Mouse (Mus musculus) stomach, embryonic 14.5 days (tissue): ENCODE measurements around the gene Tln2. TPM values are rescaled to one million over a fixed set of nuclear protein-coding genes. Genes with fewer than 3 reads are reported as not detected.
"Not testable (repeated sequence)": the region's sequence is repeated elsewhere in the genome, so short reads cannot be mapped to it uniquely, and the experiment has no call there.

Source experiments
- ATAC-seq: fragments of 200-750 bp; cut with Nextera tagmentation; 2 replicates; pipeline ENCODE4 v1.8.0; 2017; ENCODE audit warnings: low read depth, moderate TSS enrichment; ENCODE audit not compliant: insufficient number of reproducible peaks, insufficient read depth, low FRiP score
- H3K27ac ChIP-seq: fragments of 300-500 bp; sonication (generic); 2 replicates; pipeline ENCODE4 v1.5.1; 2014; ENCODE audit warnings: mild to moderate bottlenecking, low read length, moderate library complexity, mixed read lengths
- H3K27me3 ChIP-seq: fragments of 300-500 bp; sonication (generic); 2 replicates; pipeline ENCODE4 v1.6.1; 2014; ENCODE audit warnings: low read length, control low read depth, mixed read lengths; ENCODE audit not compliant: control insufficient read depth, insufficient read depth
- H3K36me3 ChIP-seq: fragments of 300-500 bp; sonication (generic); 2 replicates; pipeline ENCODE4 v1.6.1; 2014; ENCODE audit warnings: mild to moderate bottlenecking, control low read depth, low read length, moderate library complexity, mixed read lengths; ENCODE audit not compliant: control insufficient read depth, insufficient read depth
- H3K4me1 ChIP-seq: fragments of 300-500 bp; sonication (generic); 2 replicates; pipeline ENCODE4 v1.6.1; 2014; ENCODE audit warnings: low read length, control low read depth, mixed read lengths; ENCODE audit not compliant: control insufficient read depth, insufficient read depth
- H3K4me2 ChIP-seq: fragments of 300-500 bp; sonication (generic); replicated peaks from 2 replicates; pipeline ENCODE4 v1.6.1; 2014; ENCODE audit warnings: low read depth, low read length, control low read depth
- H3K4me3 ChIP-seq: fragments of 300-500 bp; sonication (generic); 2 replicates; pipeline ENCODE4 v1.5.1; 2014; ENCODE audit warnings: low read depth, low read length, control low read depth
- H3K9ac ChIP-seq: fragments of 300-500 bp; sonication (generic); replicated peaks from 2 replicates; pipeline ENCODE4 v1.6.1; 2014; ENCODE audit warnings: low read depth, mild to moderate bottlenecking, control low read depth, low read length, moderate library complexity, mixed read lengths
- H3K9me3 ChIP-seq: fragments of 300-500 bp; sonication (generic); 2 replicates; pipeline ENCODE4 v1.6.1; 2016; ENCODE audit warnings: low read depth, low read length, control low read depth; ENCODE audit not compliant: control insufficient read depth
- WGBS: fragments of 180-500 bp; shearing (Covaris S2); extraction: QIAGEN DNeasy Blood & Tissue Kit; methylation state at CpG from one replicate; pipeline ENCODE4 v1.1.7; 2014; 5-methylcytosine and 5-hydroxymethylcytosine counted together
- polyA plus RNA-seq: library from polyadenylated mRNA; unstranded; fragments of >200 nt; fragmentation: Nextera tagmentation; extraction: Ambion mirVana; gene quantifications from 2 replicates; pipeline ENCODE4 v1.2.1, GENCODE M21; 2014

Gene Tln2
- polyA plus RNA-seq, 1 experiment from 2014 or later: 56.1 TPM

DNA sequence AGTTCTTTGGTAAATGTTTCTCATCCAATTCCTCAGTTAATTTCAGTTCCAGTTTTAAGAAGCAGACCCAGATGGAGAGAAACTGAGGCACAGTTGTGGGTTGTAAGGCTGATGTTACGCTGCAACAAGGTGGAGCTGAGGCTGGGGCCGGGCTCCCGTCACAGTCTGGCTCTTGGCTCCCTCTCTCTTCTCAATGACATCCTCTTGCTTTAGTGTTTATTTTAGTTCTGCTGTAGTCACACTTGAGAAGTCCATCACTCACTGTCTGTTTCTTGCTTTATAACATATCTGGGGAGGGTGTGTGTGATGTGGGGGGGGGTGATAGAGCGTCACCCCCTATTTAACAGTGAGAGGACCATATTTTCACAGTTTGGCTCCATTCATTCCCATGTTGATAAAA, 272.0 kb downstream of the Tln2 start:
- WGBS: 53% methylated on average over 4 of the region's 4 CpGs
- H3K27ac ChIP-seq: no peak overlapping the region
- no peak overlapping the region for H3K4me2 ChIP-seq
- no peak overlapping the region for H3K9ac ChIP-seq
- peaks cover 7% of the 10 kb centered on the region; the same call in 1 of the 2 replicates for H3K36me3 ChIP-seq
- no peak for ATAC-seq
- no peaks in the 10 kb centered on the region for H3K27me3 ChIP-seq
- 0 out of 2 replicates have a peak, but pooled peaks cover 8% of the 10 kb centered on the region for H3K4me1 ChIP-seq
- H3K4me3 ChIP-seq: no peak overlapping the region
- no peaks in the 10 kb centered on the region for H3K9me3 ChIP-seq

DNA sequence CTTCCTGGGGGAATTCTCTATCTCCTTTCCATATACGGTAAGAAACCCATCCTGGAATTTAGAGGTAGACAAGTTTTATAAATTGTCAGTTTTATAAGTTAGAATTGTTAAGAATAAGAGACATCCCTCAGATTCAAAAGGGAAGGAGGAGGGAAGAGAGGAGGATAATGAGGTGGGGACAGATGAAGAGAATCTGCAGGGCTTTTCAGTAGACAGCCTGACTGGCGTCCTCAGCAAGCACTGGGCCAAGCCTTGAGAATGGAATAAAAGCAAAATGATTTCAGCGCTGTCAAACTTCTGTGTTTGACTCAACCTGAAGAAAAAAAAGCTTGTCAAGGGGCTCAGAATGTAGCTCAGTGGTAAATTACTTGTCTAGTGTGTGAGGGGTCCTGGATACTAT, 272.7 kb downstream of the Tln2 start:
- Histone ChIP-seq H3K4me2 (no peak overlapping the region), H3K4me1 (0 out of 2 replicates have a peak, but pooled peaks cover 8% of the 10 kb centered on the region), H3K36me3 (peaks cover 7% of the 10 kb centered on the region; the same call in 1 of the 2 replicates), H3K4me3 (no peak overlapping the region), H3K9ac (no peak overlapping the region), H3K27ac (no peak overlapping the region), H3K9me3 (no peaks in the 10 kb centered on the region), H3K27me3 (no peaks in the 10 kb centered on the region)
- 69% methylated on average over 3 of the region's 3 CpGs for WGBS
- no peak for ATAC-seq

DNA sequence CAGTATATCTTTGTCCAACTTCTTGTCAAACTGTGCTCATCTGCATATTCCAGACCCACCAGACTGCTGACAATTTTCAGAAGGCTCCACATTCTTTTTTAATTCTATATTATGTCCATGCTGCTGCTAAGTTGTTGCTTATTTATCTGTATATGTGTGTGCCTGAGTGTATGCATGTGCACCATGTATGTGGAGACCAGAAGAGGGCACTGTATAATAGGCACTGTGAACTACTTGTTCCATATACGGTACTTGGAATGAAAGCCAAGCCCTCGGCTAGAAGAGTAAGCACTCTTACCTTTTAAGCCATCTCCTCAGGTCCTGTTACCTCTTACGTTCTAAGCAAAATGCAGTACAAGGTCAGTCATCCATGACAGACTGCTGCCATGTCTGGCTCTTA, 274.0 kb downstream of the Tln2 start:
- ATAC-seq: no peak
- Histone ChIP-seq H3K27me3 (no peaks in the 10 kb centered on the region), H3K27ac (no peak overlapping the region), H3K4me1 (0 out of 2 replicates have a peak, but pooled peaks cover 8% of the 10 kb centered on the region), H3K4me3 (no peak overlapping the region), H3K36me3 (peaks cover 7% of the 10 kb centered on the region; the same call in 1 of the 2 replicates), H3K9ac (no peak overlapping the region), H3K9me3 (no peaks in the 10 kb centered on the region), H3K4me2 (no peak overlapping the region)
- WGBS: 79% methylated on average over 3 of the region's 3 CpGs

DNA sequence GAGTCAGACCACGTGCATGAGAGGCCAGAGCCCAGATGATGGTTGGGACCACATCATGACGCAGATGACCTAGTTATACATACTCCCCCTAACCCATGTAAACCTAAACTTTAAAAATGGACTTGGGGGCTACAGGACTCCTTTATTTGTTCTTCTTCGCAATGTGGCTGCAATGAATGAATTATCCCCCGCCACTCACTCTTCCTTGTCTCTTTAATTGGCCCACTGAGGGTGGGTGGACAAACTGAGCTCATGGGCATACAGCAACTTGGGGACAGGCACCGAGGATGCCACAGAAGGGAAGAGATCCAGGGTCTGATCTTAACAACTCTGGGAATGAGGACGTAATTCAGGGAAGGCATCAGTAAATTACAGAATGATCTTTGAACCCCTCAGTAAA, 277.7 kb downstream of the Tln2 start:
- Histone ChIP-seq H3K9ac (no peak overlapping the region), H3K27me3 (no peaks in the 10 kb centered on the region), H3K4me3 (no peak overlapping the region), H3K27ac (no peak overlapping the region), H3K4me2 (no peak overlapping the region), H3K4me1 (0 out of 2 replicates have a peak, but pooled peaks cover 6% of the 10 kb centered on the region), H3K9me3 (no peaks in the 10 kb centered on the region), H3K36me3 (no peaks in the 10 kb centered on the region)
- 71% methylated on average over 6 of the region's 6 CpGs for WGBS
- no peak for ATAC-seq

DNA sequence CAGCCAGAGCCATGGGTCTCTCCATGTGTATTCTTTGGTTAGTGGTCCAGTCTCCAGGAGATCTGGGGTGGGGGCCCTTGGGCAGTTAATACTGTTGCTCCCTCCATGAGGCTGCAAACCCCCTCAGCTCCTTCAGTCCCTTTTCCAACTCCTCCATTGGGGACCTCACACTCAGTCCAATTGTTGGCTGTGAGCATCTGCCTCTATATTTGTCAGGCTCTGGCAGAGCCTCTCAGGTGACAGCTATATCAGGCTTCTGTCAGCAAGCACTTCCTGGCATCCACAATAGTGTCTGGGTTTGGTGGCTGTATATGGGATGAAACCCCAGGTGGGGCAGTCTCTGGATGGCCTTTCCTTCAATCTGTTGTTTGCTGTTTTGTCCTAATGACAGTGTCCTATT, 279.2 kb downstream of the Tln2 start:
- not testable (repeated sequence) for H3K27me3 ChIP-seq, H3K36me3 ChIP-seq

DNA sequence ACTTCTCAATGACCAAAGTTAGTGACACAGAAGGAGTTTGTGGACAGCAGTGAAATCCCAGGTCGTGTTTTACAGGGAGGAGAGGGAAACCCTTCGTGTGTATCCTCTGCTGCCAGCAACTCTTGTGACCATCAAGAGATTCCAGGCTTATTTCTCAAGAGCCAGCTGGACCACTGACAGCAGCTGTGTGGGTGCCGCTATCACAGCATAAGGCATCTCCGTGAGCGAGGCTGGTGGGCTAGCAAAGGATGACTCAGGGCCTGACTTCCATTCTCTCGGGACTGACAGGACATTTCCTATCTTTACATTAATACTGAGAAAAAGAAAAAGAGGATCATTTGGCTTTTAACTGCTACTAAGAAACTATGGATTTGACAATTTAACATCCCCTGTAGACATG, 283.1 kb downstream of the Tln2 start:
- no peak overlapping the region for H3K27ac ChIP-seq
- no peaks in the 10 kb centered on the region for H3K9me3 ChIP-seq
- no peak overlapping the region for H3K4me2 ChIP-seq
- H3K9ac ChIP-seq: no peak overlapping the region
- no peak overlapping the region for H3K4me3 ChIP-seq
- no peaks in the 10 kb centered on the region for H3K36me3 ChIP-seq
- no peaks in the 10 kb centered on the region for H3K27me3 ChIP-seq
- WGBS: 88% methylated on average over 6 of the region's 6 CpGs
- no peaks in the 10 kb centered on the region for H3K4me1 ChIP-seq
- no peak for ATAC-seq

More for the DNA sequence above, 279.2 kb downstream of the Tln2 start:
- H3K4me2 ChIP-seq, H3K9me3 ChIP-seq, H3K9ac ChIP-seq, H3K4me1 ChIP-seq, ATAC-seq, H3K27ac ChIP-seq, H3K4me3 ChIP-seq: not testable (repeated sequence)

DNA sequence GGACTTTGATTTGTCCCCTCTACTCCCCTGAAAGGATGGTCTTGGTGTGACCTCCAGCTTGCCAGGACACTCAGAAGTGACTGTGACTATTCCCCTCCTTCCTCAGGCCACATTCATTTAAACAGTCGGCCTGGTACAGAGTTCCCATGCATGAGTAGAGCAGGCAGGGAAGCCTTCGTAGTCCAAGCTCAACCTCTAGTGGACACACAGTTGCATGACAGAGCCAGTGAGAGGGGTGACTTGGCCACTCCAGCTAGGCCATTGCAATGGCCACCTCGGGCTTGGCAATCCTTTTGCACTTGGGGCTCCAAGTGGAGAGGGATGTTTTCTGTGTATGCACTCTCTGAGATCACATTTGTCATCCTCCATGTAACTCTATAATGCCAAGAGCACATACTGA, 285.2 kb downstream of the Tln2 start:
- Histone ChIP-seq H3K4me1 (0 out of 2 replicates have a peak, but pooled peaks cover 9% of the 10 kb centered on the region), H3K27me3 (no peaks in the 10 kb centered on the region), H3K27ac (no peak overlapping the region), H3K9ac (no peak overlapping the region), H3K36me3 (no peaks in the 10 kb centered on the region), H3K9me3 (no peaks in the 10 kb centered on the region), H3K4me3 (no peak overlapping the region), H3K4me2 (no peak overlapping the region)
- no peak for ATAC-seq
- WGBS: 51% methylated on average over 3 of the region's 3 CpGs

DNA sequence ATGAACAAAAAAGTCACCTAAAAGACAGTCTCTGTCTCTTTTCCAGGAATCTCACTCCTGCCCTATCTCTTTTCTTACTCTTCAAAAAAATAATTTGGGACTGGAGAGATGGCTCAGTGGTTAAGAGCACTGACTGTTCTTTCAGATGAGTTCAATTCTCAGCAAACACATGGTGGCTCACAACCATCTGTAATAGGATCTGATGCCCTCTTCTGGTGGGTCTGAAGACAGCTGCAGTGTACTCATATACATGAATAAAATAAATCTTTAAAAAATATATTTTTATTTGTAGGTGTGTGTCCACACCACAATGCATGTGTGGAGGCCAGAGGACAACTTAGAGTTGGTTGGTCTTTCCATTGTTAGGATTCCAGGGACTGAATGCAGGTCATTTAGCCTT, 286.1 kb downstream of the Tln2 start:
- Histone ChIP-seq H3K4me1 (0 out of 2 replicates have a peak, but pooled peaks cover 9% of the 10 kb centered on the region), H3K27ac (no peak overlapping the region), H3K9me3 (no peaks in the 10 kb centered on the region), H3K9ac (no peak overlapping the region), H3K4me2 (no peak overlapping the region), H3K36me3 (no peaks in the 10 kb centered on the region), H3K27me3 (no peaks in the 10 kb centered on the region), H3K4me3 (no peak overlapping the region)
- no peak for ATAC-seq

DNA sequence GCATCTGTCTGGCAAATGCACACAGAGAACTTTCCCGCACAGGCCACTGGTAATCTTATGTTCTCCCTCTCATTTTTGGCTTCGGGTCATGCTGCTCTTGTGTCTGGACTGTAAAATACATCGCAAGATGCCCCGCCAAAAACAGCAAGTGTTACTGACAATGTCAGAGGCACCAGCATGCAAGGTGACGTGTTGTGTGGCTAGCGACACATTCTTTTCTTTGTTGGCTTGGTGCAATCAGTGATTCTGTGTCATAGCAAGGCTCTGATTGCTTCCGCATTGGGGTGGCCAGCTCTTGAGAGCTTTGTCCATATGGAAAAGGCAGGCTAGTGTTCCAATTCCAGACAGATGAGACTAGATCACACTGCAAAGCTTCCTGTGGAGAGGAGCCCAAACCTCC, 288.8 kb downstream of the Tln2 start:
- no peaks in the 10 kb centered on the region for H3K27me3 ChIP-seq
- WGBS: 78% methylated on average over 7 of the region's 7 CpGs
- H3K4me1 ChIP-seq: peaks cover 10% of the 10 kb centered on the region; the same call in 1 of the 2 replicates
- no peaks in the 10 kb centered on the region for H3K9me3 ChIP-seq
- H3K9ac ChIP-seq: no peak overlapping the region
- no peaks in the 10 kb centered on the region for H3K36me3 ChIP-seq
- H3K4me3 ChIP-seq: no peak overlapping the region
- peak overlapping the region; percentile 29; the same call in 1 of the 2 replicates for H3K27ac ChIP-seq
- no peak overlapping the region for H3K4me2 ChIP-seq
- ATAC-seq: no peak
